Mouse (Mus musculus): ENCODE measurements around the gene Crbn. TPM values are rescaled to one million over a fixed set of nuclear protein-coding genes. Genes with fewer than 3 reads are reported as not detected.

Gene Crbn
- polyA plus RNA-seq, 1 experiment from 2014 or later = 26.3 TPM

DNA sequence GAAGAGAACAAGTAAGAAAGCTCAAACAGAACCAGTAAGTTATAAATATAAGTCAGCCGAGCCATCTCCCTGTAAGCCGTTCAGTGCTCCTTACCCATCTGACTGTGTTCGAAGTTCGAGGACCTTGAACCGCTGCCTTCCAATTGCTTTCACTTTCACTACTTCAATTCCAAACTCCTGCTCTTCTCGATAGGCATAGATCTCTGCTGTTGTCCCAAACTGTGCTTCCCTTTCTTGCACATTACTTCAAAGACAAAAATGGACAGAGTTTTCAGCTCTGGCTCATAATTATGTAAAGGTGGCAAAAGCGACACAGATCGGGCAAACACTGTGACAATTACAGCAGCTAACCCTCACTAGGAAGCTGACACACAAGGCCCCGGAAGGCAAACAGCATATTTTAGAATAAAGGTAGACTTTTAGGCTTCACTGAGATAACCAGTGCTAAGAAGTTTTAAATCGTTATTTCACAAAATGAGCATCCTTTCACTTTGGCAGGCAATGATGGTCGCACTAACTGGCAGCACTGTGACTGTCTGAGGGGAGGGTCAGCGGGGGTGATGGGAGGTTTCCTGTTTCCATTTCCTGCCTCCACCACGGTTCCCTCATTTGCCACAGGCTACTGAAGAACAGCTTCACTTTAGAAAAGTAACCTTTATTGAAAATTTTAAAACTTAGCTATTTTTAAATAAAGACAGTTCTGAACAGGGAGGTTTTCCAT lies 5.6 kb downstream of the Crbn start:
- H3K9me3 ChIP-seq (ENCODE audit: control insufficient read depth, low read length) = no peaks in the 10 kb centered on the region
- no peak overlapping the region for H3K4me3 ChIP-seq (ENCODE audit: low read depth, low read length)
- H3K27ac ChIP-seq (replicated peaks) = no peak overlapping the region
- ATAC-seq (ENCODE audit: low FRiP score, low TSS enrichment) (no peak), DNase-seq (ENCODE audit: low spot score) (no peak)
- no peak overlapping the region for H3K4me2 ChIP-seq (replicated peaks; ENCODE audit: low read depth)
- peaks cover 6% of the 10 kb centered on the region for H3K36me3 ChIP-seq (ENCODE audit: control insufficient read depth, insufficient read depth, low read length)
- 0 out of 2 replicates have a peak, but pooled peaks cover 3% of the 10 kb centered on the region for H3K4me1 ChIP-seq (replicated peaks; ENCODE audit: control insufficient read depth, insufficient read depth)
- no peak for TF ChIP-seq EP300 (optimal IDR thresholded peaks at IDR 0.05)
- TF ChIP-seq CTCF (IDR thresholded peaks at IDR 0.05; ENCODE audit: low read depth) = no peak
- no peaks in the 10 kb centered on the region for H3K27me3 ChIP-seq (ENCODE audit: control insufficient read depth, insufficient read depth, low read length)
- WGBS = 89% methylated on average over 13 of the region's 13 CpGs
- no peak overlapping the region for H3K9ac ChIP-seq (ENCODE audit: low read length)

DNA sequence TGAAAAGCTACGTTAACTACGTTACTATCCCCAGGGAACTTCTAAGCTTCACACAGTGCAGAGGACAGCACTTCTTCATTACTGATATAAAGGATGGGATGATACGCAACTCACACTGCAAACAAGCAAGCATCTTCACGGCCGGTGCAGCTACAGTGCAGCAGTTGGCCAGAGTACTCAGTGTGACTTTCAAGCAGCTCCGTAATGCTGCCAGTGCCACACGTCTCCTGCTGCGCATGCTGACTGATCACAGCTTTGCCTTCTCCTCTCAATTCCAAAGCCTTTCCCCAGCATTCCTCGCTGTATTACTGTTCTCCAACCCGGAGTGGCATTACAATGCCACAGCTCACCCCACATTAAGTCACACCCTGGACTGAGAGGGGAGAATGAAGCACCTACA lies 6.3 kb downstream of the Crbn start:
- Histone ChIP-seq H3K4me3 (ENCODE audit: low read depth, low read length) (no peak overlapping the region), H3K9me3 (ENCODE audit: control insufficient read depth, low read length) (no peaks in the 10 kb centered on the region), H3K9ac (ENCODE audit: low read length) (no peak overlapping the region), H3K36me3 (ENCODE audit: control insufficient read depth, insufficient read depth, low read length) (peaks cover 6% of the 10 kb centered on the region), H3K4me1 (replicated peaks; ENCODE audit: control insufficient read depth, insufficient read depth) (no peaks in the 10 kb centered on the region), H3K27me3 (ENCODE audit: control insufficient read depth, insufficient read depth, low read length) (no peaks in the 10 kb centered on the region), H3K27ac (replicated peaks) (no peak overlapping the region), H3K4me2 (replicated peaks; ENCODE audit: low read depth) (no peak overlapping the region)
- TF ChIP-seq CTCF (IDR thresholded peaks at IDR 0.05; ENCODE audit: low read depth) (no peak), EP300 (optimal IDR thresholded peaks at IDR 0.05) (no peak)
- no peak for DNase-seq (ENCODE audit: low spot score)
- no peak for ATAC-seq (ENCODE audit: low FRiP score, low TSS enrichment)
- WGBS = 93% methylated on average over 10 of the region's 10 CpGs

DNA sequence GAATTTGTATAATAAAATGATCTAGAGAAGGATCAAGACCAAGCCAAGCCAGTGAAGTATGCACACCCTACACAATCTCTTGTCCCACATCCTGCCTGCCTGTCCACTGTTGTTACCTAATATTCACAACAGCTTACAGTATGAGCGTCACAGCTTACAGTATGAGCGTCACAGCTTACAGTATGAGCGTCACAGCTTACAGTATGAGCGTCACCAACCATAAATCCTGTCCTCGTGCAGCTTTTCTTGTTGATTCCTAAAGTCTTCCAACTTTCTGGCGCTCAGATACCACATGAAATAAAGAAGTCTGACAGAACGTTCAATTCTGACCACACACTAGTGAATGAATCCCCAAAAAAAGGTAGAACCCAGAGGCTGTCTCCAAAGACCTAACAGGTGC lies 6.8 kb downstream of the Crbn start:
- no peak for DNase-seq (ENCODE audit: low spot score)
- no peak for ATAC-seq (ENCODE audit: low FRiP score, low TSS enrichment)

DNA sequence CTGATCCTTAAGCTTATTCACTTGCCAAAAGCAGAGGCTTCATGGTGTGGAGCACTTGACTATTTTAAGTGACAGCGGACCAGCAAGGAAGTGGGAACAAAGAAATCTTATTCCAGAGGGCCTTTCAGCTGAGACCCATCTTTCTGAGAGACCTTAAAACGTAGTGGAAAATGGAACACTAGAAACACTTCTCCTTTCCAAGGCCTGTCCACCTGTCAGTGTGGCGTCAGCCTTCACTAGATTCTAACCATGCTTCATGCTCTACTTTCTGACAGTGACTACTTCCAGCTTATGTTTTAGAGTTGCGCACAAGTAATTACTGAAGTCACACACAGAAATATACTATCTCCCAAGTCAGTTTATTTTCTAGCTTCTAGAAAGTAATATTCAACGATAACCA lies 7.4 kb downstream of the Crbn start:
- no peaks in the 10 kb centered on the region for H3K27me3 ChIP-seq (ENCODE audit: control insufficient read depth, insufficient read depth, low read length)
- ATAC-seq (ENCODE audit: low FRiP score, low TSS enrichment) = no peak
- H3K27ac ChIP-seq (replicated peaks) = no peak overlapping the region
- no peaks in the 10 kb centered on the region for H3K4me1 ChIP-seq (replicated peaks; ENCODE audit: control insufficient read depth, insufficient read depth)
- 93% methylated on average over 5 of the region's 5 CpGs for WGBS
- no peaks in the 10 kb centered on the region for H3K9me3 ChIP-seq (ENCODE audit: control insufficient read depth, low read length)
- H3K4me3 ChIP-seq (ENCODE audit: low read depth, low read length) = no peak overlapping the region
- H3K36me3 ChIP-seq (ENCODE audit: control insufficient read depth, insufficient read depth, low read length) = peaks cover 10% of the 10 kb centered on the region
- no peak for TF ChIP-seq EP300 (optimal IDR thresholded peaks at IDR 0.05)
- no peak for TF ChIP-seq CTCF (IDR thresholded peaks at IDR 0.05; ENCODE audit: low read depth)
- H3K4me2 ChIP-seq (replicated peaks; ENCODE audit: low read depth) = no peak overlapping the region
- no peak for DNase-seq (ENCODE audit: low spot score)
- no peak overlapping the region for H3K9ac ChIP-seq (ENCODE audit: low read length)

More for the DNA sequence above, 6.8 kb downstream of the Crbn start:
- WGBS = 89% methylated on average over 7 of the region's 7 CpGs
- TF ChIP-seq CTCF (IDR thresholded peaks at IDR 0.05; ENCODE audit: low read depth) (no peak), EP300 (optimal IDR thresholded peaks at IDR 0.05) (no peak)
- Histone ChIP-seq H3K9ac (ENCODE audit: low read length) (no peak overlapping the region), H3K4me1 (replicated peaks; ENCODE audit: control insufficient read depth, insufficient read depth) (no peaks in the 10 kb centered on the region), H3K36me3 (ENCODE audit: control insufficient read depth, insufficient read depth, low read length) (peaks cover 10% of the 10 kb centered on the region), H3K4me2 (replicated peaks; ENCODE audit: low read depth) (no peak overlapping the region), H3K9me3 (ENCODE audit: control insufficient read depth, low read length) (no peaks in the 10 kb centered on the region), H3K4me3 (ENCODE audit: low read depth, low read length) (no peak overlapping the region), H3K27ac (replicated peaks) (no peak overlapping the region), H3K27me3 (ENCODE audit: control insufficient read depth, insufficient read depth, low read length) (no peaks in the 10 kb centered on the region)

DNA sequence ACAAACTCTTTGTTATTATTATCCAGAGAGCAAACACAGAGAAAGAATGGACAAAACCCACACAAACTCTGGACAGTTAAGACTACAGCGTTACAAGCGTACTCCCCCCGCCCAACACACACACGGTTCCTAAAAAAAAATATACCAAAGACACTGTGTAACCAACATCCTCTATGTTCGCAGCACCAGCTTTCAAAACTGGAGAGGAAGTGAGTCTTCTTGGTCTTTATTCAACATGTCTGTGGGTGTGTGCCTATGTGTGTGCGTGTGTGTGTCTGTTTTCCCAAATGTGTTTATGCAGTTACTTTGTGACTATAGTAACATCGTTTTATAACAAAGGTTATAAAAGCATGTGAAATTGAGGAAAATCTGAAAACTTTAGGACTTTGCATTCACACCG lies 8.4 kb downstream of the Crbn start:
- TF ChIP-seq EP300 (optimal IDR thresholded peaks at IDR 0.05) (no peak), CTCF (IDR thresholded peaks at IDR 0.05; ENCODE audit: low read depth) (no peak)
- 86% methylated on average over 8 of the region's 8 CpGs for WGBS
- DNase-seq (ENCODE audit: low spot score) = no peak
- H3K9ac ChIP-seq (ENCODE audit: low read length) = no peak overlapping the region
- no peak for ATAC-seq (ENCODE audit: low FRiP score, low TSS enrichment)
- no peak overlapping the region for H3K27ac ChIP-seq (replicated peaks)
- no peak overlapping the region for H3K4me3 ChIP-seq (ENCODE audit: low read depth, low read length)
- H3K27me3 ChIP-seq (ENCODE audit: control insufficient read depth, insufficient read depth, low read length) = no peaks in the 10 kb centered on the region
- peaks cover 14% of the 10 kb centered on the region for H3K36me3 ChIP-seq (ENCODE audit: control insufficient read depth, insufficient read depth, low read length)
- H3K4me1 ChIP-seq (replicated peaks; ENCODE audit: control insufficient read depth, insufficient read depth) = no peaks in the 10 kb centered on the region
- no peaks in the 10 kb centered on the region for H3K9me3 ChIP-seq (ENCODE audit: control insufficient read depth, low read length)
- no peak overlapping the region for H3K4me2 ChIP-seq (replicated peaks; ENCODE audit: low read depth)

DNA sequence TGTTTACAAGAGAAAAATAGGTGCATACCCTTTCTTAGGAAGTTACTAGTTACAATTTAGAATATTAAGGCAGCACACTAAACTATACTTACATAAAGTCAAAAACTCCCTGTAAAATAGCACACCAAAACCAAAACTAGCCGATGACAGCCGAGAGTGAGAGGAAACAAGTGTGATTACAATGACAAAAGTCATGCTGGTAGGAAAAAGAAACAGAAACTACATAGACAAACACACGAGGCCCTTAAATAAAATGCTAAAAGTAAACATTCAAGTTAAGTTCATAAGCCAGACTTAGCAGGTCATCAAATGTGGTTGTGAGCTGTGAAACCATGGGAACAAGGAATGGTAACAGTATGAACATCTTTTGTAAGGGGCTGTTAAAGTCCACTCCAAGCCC lies 12.7 kb downstream of the Crbn start:
- peaks cover 13% of the 10 kb centered on the region; the same call in 1 of the 2 replicates for H3K36me3 ChIP-seq (ENCODE audit: control insufficient read depth, insufficient read depth, low read length)
- WGBS = 83% methylated on average over 3 of the region's 3 CpGs
- no peaks in the 10 kb centered on the region for H3K4me1 ChIP-seq (replicated peaks; ENCODE audit: control insufficient read depth, insufficient read depth)
- no peak overlapping the region for H3K4me3 ChIP-seq (ENCODE audit: low read depth, low read length)
- DNase-seq (ENCODE audit: low spot score) = no peak
- TF ChIP-seq EP300 (optimal IDR thresholded peaks at IDR 0.05) (no peak), CTCF (IDR thresholded peaks at IDR 0.05; ENCODE audit: low read depth) (no peak)
- no peaks in the 10 kb centered on the region for H3K9me3 ChIP-seq (ENCODE audit: control insufficient read depth, low read length)
- H3K9ac ChIP-seq (ENCODE audit: low read length) = no peak overlapping the region
- no peak overlapping the region for H3K4me2 ChIP-seq (replicated peaks; ENCODE audit: low read depth)
- no peaks in the 10 kb centered on the region for H3K27me3 ChIP-seq (ENCODE audit: control insufficient read depth, insufficient read depth, low read length)
- ATAC-seq (ENCODE audit: low FRiP score, low TSS enrichment) = no peak
- no peak overlapping the region for H3K27ac ChIP-seq (replicated peaks)
